Comparison of ENCODE assay signal across 23 mouse cellular contexts in the genomic region with DNA sequence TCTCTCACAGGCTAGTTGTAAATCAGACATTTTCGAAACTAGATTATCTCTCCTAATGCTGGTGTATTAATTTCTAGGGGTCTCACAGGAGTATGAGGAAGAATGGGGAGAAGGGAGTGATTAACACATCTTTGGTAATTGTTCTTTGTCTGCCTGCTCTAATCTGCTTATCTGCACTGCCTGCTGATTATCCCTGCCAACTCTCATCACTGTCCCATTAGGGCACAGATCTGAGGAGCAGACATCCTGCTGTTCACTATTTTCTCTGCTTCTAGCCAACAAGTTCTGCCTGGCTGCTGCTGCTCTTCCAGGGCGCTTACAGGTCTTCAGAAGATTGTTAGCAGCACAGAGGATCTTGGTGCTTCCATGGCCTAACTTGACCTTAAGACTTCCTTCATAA.
DNase-seq lines count a peak whose midpoint lies in the region; ATAC-seq and TF ChIP-seq lines count a peak whose summit lies in the region.
"Had no signal": no experiment of that assay in that cellular context is flagged by ENCODE, and none has a peak within 500 bp of the region (broad histone marks: within the 10 kb centered on the region; RNA-seq: fewer than 3 reads in every experiment).

No protein-coding gene starts in this region.

- no peaks in the 10 kb centered on the region for H3K27me3 ChIP-seq in forebrain, embryonic 12.5 days
- H3K27me3 ChIP-seq in forebrain, embryonic 15.5 days, result no peaks in the 10 kb centered on the region
- no peaks in the 10 kb centered on the region for H3K27me3 ChIP-seq in hindbrain, postnatal 0 days (ENCODE audit: insufficient read depth, low read length)
- H3K27me3 ChIP-seq in hindbrain, embryonic 14.5 days (ENCODE audit: control insufficient read depth, insufficient read depth, low read length), result no peaks in the 10 kb centered on the region
- H3K27me3 ChIP-seq: CH12.LX; heart, embryonic 13.5 days; intestine, embryonic 15.5 days; limb, embryonic 12.5 days; liver, embryonic 12.5 days; megakaryocyte, embryonic 14.5 days; neural tube, embryonic 12.5 days; stomach, embryonic 15.5 days had no signal

- no peak for TF ChIP-seq CTCF in hindbrain, postnatal 0 days (IDR thresholded peaks at IDR 0.05; ENCODE audit: low read depth)

- H3K9ac ChIP-seq in forebrain, embryonic 12.5 days, result no peak overlapping the region
- no peak overlapping the region for H3K9ac ChIP-seq in forebrain, embryonic 15.5 days (replicated peaks)
- no peak overlapping the region for H3K9ac ChIP-seq in hindbrain, postnatal 0 days (replicated peaks; ENCODE audit: low read length)
- H3K9ac ChIP-seq in hindbrain, embryonic 14.5 days, result no peak overlapping the region
- H3K9ac ChIP-seq: heart, embryonic 13.5 days; intestine, embryonic 15.5 days; limb, embryonic 12.5 days; liver, embryonic 12.5 days; neural tube, embryonic 12.5 days; stomach, embryonic 15.5 days had no signal

- whole genome bisulfite sequencing in forebrain, embryonic 12.5 days, result 23% methylated on average over 2 of the region's 2 CpGs
- 21% methylated on average over 2 of the region's 2 CpGs for WGBS in forebrain, embryonic 15.5 days
- WGBS in hindbrain, postnatal 0 days, result 50% methylated on average over 2 of the region's 2 CpGs
- 58% methylated on average over 2 of the region's 2 CpGs for WGBS in hindbrain, embryonic 14.5 days

- no peak overlapping the region for H3K4me2 ChIP-seq in forebrain, embryonic 12.5 days
- H3K4me2 ChIP-seq in forebrain, embryonic 15.5 days (replicated peaks), result no peak overlapping the region
- H3K4me2 ChIP-seq in hindbrain, postnatal 0 days (ENCODE audit: low read depth, low read length), result no peak overlapping the region
- no peak overlapping the region for H3K4me2 ChIP-seq in hindbrain, embryonic 14.5 days (replicated peaks)
- H3K4me2 ChIP-seq: heart, embryonic 13.5 days; intestine, embryonic 15.5 days; limb, embryonic 12.5 days; liver, embryonic 12.5 days; neural tube, embryonic 12.5 days; stomach, embryonic 15.5 days had no signal

- H3K4me3 ChIP-seq in forebrain, embryonic 12.5 days (replicated peaks), result no peak overlapping the region
- H3K4me3 ChIP-seq in forebrain, embryonic 15.5 days, result no peak overlapping the region
- H3K4me3 ChIP-seq in hindbrain, postnatal 0 days (ENCODE audit: low read length), result no peak overlapping the region
- H3K4me3 ChIP-seq in hindbrain, embryonic 14.5 days (replicated peaks; ENCODE audit: low read length), result no peak overlapping the region
- H3K4me3 ChIP-seq: heart, embryonic 13.5 days; intestine, embryonic 15.5 days; limb, embryonic 12.5 days; liver, embryonic 12.5 days; megakaryocyte, embryonic 14.5 days; neural tube, embryonic 12.5 days; stomach, embryonic 15.5 days had no signal

- peak; percentile 36 for DNase-seq in hindbrain, postnatal 0 days (ENCODE audit: low spot score)
- no peak for DNase-seq in hindbrain, embryonic 14.5 days (ENCODE audit: low spot score)
- DNase-seq in Muller cell, postnatal 12 days (ENCODE audit: inconsistent ontology term), result peak; percentile 13
- DNase-seq in retina, embryonic 14.5 days (ENCODE audit: low spot score), result peak; percentile 78
- DNase-seq in T-cell, adult 2 months (ENCODE audit: low spot score), result no peak
- DNase-seq: cerebellum, postnatal 36 days; heart, postnatal 36 days; kidney, adult 9 months; kidney, postnatal 25 days; lung, adult 2 months; right cerebral cortex, postnatal 25 days; thymus, adult 18-20 months; thymus, postnatal 4 days had no signal

- no peaks in the 10 kb centered on the region for H3K9me3 ChIP-seq in forebrain, embryonic 12.5 days
- no peaks in the 10 kb centered on the region for H3K9me3 ChIP-seq in forebrain, embryonic 15.5 days
- H3K9me3 ChIP-seq in hindbrain, postnatal 0 days (ENCODE audit: low read length), result no peaks in the 10 kb centered on the region
- no peaks in the 10 kb centered on the region for H3K9me3 ChIP-seq in hindbrain, embryonic 14.5 days (ENCODE audit: control insufficient read depth, low read length)
- H3K9me3 ChIP-seq: heart, embryonic 13.5 days; intestine, embryonic 15.5 days; limb, embryonic 12.5 days; liver, embryonic 12.5 days; megakaryocyte, embryonic 14.5 days; neural tube, embryonic 12.5 days; stomach, embryonic 15.5 days had no signal

- H3K27ac ChIP-seq in forebrain, embryonic 12.5 days, result no peak overlapping the region
- H3K27ac ChIP-seq in forebrain, embryonic 15.5 days (replicated peaks), result no peak overlapping the region
- H3K27ac ChIP-seq in hindbrain, postnatal 0 days, result no peak overlapping the region
- no peak overlapping the region for H3K27ac ChIP-seq in hindbrain, embryonic 14.5 days
- H3K27ac ChIP-seq: heart, embryonic 13.5 days; intestine, embryonic 15.5 days; limb, embryonic 12.5 days; liver, embryonic 12.5 days; neural tube, embryonic 12.5 days; stomach, embryonic 15.5 days had no signal

- 0 out of 2 replicates have a peak, but pooled peaks have one; percentile 9 for ATAC-seq in forebrain, embryonic 12.5 days (ENCODE audit: low FRiP score)
- no peak for ATAC-seq in forebrain, embryonic 15.5 days (replicated peaks)
- no peak for ATAC-seq in hindbrain, postnatal 0 days
- ATAC-seq in hindbrain, embryonic 14.5 days (ENCODE audit: low FRiP score), result no peak
- ATAC-seq: intestine, embryonic 15.5 days; liver, embryonic 12.5 days had no signal

- no peaks in the 10 kb centered on the region for H3K36me3 ChIP-seq in forebrain, embryonic 12.5 days (replicated peaks)
- no peaks in the 10 kb centered on the region for H3K36me3 ChIP-seq in forebrain, embryonic 15.5 days
- no peaks in the 10 kb centered on the region for H3K36me3 ChIP-seq in hindbrain, postnatal 0 days (ENCODE audit: insufficient read depth, low read length)
- H3K36me3 ChIP-seq in hindbrain, embryonic 14.5 days (replicated peaks; ENCODE audit: control insufficient read depth, insufficient read depth), result no peaks in the 10 kb centered on the region
- H3K36me3 ChIP-seq: heart, embryonic 13.5 days; intestine, embryonic 15.5 days; limb, embryonic 12.5 days; liver, embryonic 12.5 days; neural tube, embryonic 12.5 days; stomach, embryonic 15.5 days had no signal

- H3K4me1 ChIP-seq in forebrain, embryonic 12.5 days, result no peaks in the 10 kb centered on the region; the same call in 1 of the 2 replicates
- H3K4me1 ChIP-seq in forebrain, embryonic 15.5 days, result no peaks in the 10 kb centered on the region
- H3K4me1 ChIP-seq in hindbrain, postnatal 0 days (ENCODE audit: insufficient read depth, low read length), result no peaks in the 10 kb centered on the region
- H3K4me1 ChIP-seq in hindbrain, embryonic 14.5 days (replicated peaks; ENCODE audit: control insufficient read depth, insufficient read depth, low read length), result no peaks in the 10 kb centered on the region
- H3K4me1 ChIP-seq: heart, embryonic 13.5 days; intestine, embryonic 15.5 days; limb, embryonic 12.5 days; liver, embryonic 12.5 days; megakaryocyte, embryonic 14.5 days; neural tube, embryonic 12.5 days; stomach, embryonic 15.5 days had no signal

Comparison
In these comparisons a context has a peak if more than half of its experiments do, and no peak if none do; other contexts are left out.
1. DNase-seq: peak in hindbrain, postnatal 0 days (single experiment), Muller cell, postnatal 12 days (single experiment) and retina, embryonic 14.5 days (single experiment); none in hindbrain, embryonic 14.5 days (single experiment) and T-cell, adult 2 months (single experiment).